Mouse (Mus musculus) lung, embryonic 15.5 days (tissue): ENCODE data around the gene Gpm6b. TPM values are rescaled to one million over a fixed set of nuclear protein-coding genes. Genes with fewer than 3 reads are reported as not detected.

Source experiments
- ATAC-seq: fragments of 200-750 bp; cut with Nextera tagmentation; 2 replicates; pipeline ENCODE4 v1.8.0; 2017; ENCODE audit warnings: moderate number of reproducible peaks, borderline replicate concordance; ENCODE audit not compliant: low FRiP score, low TSS enrichment; ENCODE audit errors: extremely low read depth
- H3K27ac ChIP-seq: fragments of 300-500 bp; sonication (generic); 2 replicates; pipeline ENCODE4 v1.5.1; 2015; ENCODE audit warnings: moderate library complexity, mild to moderate bottlenecking, inconsistent platforms
- H3K27me3 ChIP-seq: fragments of 300-500 bp; sonication (generic); 2 replicates; pipeline ENCODE4 v1.6.1; 2015; ENCODE audit warnings: inconsistent platforms
- H3K36me3 ChIP-seq: fragments of 300-500 bp; sonication (generic); 2 replicates; pipeline ENCODE4 v1.6.1; 2015; ENCODE audit warnings: inconsistent platforms
- H3K4me1 ChIP-seq: fragments of 300-500 bp; sonication (generic); 2 replicates; pipeline ENCODE4 v1.6.1; 2015; ENCODE audit warnings: inconsistent platforms
- H3K4me2 ChIP-seq: fragments of 300-500 bp; sonication (generic); 2 replicates; pipeline ENCODE4 v1.6.1; 2015; ENCODE audit warnings: inconsistent platforms, mild to moderate bottlenecking, moderate library complexity
- H3K4me3 ChIP-seq: fragments of 300-500 bp; sonication (generic); 2 replicates; pipeline ENCODE4 v1.5.1; 2015; ENCODE audit warnings: mild to moderate bottlenecking, inconsistent platforms
- H3K9ac ChIP-seq: fragments of 300-500 bp; sonication (generic); 2 replicates; pipeline ENCODE4 v1.6.1; 2015; ENCODE audit warnings: inconsistent platforms
- H3K9me3 ChIP-seq: fragments of 300-500 bp; sonication (generic); 2 replicates; pipeline ENCODE4 v1.6.1; 2016; ENCODE audit warnings: inconsistent platforms
- WGBS: fragments of 180-500 bp; shearing (Covaris S2); methylation state at CpG from one replicate; pipeline ENCODE4 v1.1.7; 2015; 5-methylcytosine and 5-hydroxymethylcytosine counted together
- polyA plus RNA-seq: library from polyadenylated mRNA; unstranded; fragments of >200 nt; fragmentation: Nextera tagmentation; extraction: Ambion mirVana; gene quantifications from 2 replicates; pipeline ENCODE4 v1.2.1, GENCODE M21; 2015

Gpm6b gene
- polyA plus RNA-seq, 1 experiment from 2014 or later: 44.7 TPM

GRCm38 (mm10) chrX:166338784-166339520 lies 100.2 kb downstream of the Gpm6b start:
- Histone ChIP-seq H3K9me3 (no peaks in the 10 kb centered on the region), H3K4me2 (no peak overlapping the region), H3K4me3 (no peak overlapping the region), H3K27ac (no peak overlapping the region), H3K9ac (no peak overlapping the region), H3K4me1 (no peaks in the 10 kb centered on the region), H3K36me3 (no peaks in the 10 kb centered on the region), H3K27me3 (no peaks in the 10 kb centered on the region)
- 88% methylated on average over 9 of the region's 9 CpGs for WGBS
- ATAC-seq: no peak

GRCm38 (mm10) chrX:166339911-166340310 lies 101.2 kb downstream of the Gpm6b start:
- Histone ChIP-seq H3K4me1 (no peaks in the 10 kb centered on the region), H3K4me3 (no peak overlapping the region), H3K9me3 (no peaks in the 10 kb centered on the region), H3K9ac (no peak overlapping the region), H3K27ac (no peak overlapping the region), H3K27me3 (no peaks in the 10 kb centered on the region), H3K36me3 (no peaks in the 10 kb centered on the region), H3K4me2 (no peak overlapping the region)
- 78% methylated on average over 4 of the region's 4 CpGs for WGBS
- ATAC-seq: no peak

- Histone ChIP-seq H3K36me3 (no peaks in the 10 kb centered on the region), H3K4me1 (no peaks in the 10 kb centered on the region), H3K27me3 (no peaks in the 10 kb centered on the region), H3K9me3 (no peaks in the 10 kb centered on the region), H3K4me3 (no peak overlapping the region), H3K4me2 (no peak overlapping the region), H3K9ac (no peak overlapping the region), H3K27ac (no peak overlapping the region)
- WGBS: 77% methylated on average over 6 of the region's 6 CpGs
- no peak for ATAC-seq
Measured at GRCm38 (mm10) chrX:166341795-166342194, 103.1 kb downstream of the Gpm6b start.

GRCm38 (mm10) chrX:166344228-166345015 lies 105.7 kb downstream of the Gpm6b start:
- Histone ChIP-seq H3K9ac (no peak overlapping the region), H3K4me2 (peak overlapping the region; percentile 47), H3K27ac (no peak overlapping the region), H3K4me1 (no peaks in the 10 kb centered on the region), H3K9me3 (no peaks in the 10 kb centered on the region), H3K36me3 (no peaks in the 10 kb centered on the region), H3K27me3 (no peaks in the 10 kb centered on the region), H3K4me3 (peak overlapping the region; percentile 23)
- no peak; the same call in 1 of the 2 replicates for ATAC-seq
- WGBS: 30% methylated on average over 10 of the region's 10 CpGs

GRCm38 (mm10) chrX:166348086-166348485 lies 109.4 kb downstream of the Gpm6b start:
- 81% methylated on average over 6 of the region's 6 CpGs for WGBS
- no peak overlapping the region for H3K4me2 ChIP-seq
- no peak overlapping the region for H3K27ac ChIP-seq
- no peak overlapping the region for H3K9ac ChIP-seq
- H3K27me3 ChIP-seq: no peaks in the 10 kb centered on the region
- no peaks in the 10 kb centered on the region for H3K36me3 ChIP-seq
- ATAC-seq: no peak
- H3K4me3 ChIP-seq: no peak overlapping the region
- H3K4me1 ChIP-seq: no peaks in the 10 kb centered on the region
- no peaks in the 10 kb centered on the region for H3K9me3 ChIP-seq

- Histone ChIP-seq H3K4me2 (no peak overlapping the region), H3K27me3 (no peaks in the 10 kb centered on the region), H3K9me3 (no peaks in the 10 kb centered on the region), H3K9ac (no peak overlapping the region), H3K4me3 (no peak overlapping the region), H3K27ac (no peak overlapping the region), H3K4me1 (no peaks in the 10 kb centered on the region), H3K36me3 (no peaks in the 10 kb centered on the region)
- WGBS: 82% methylated on average over 4 of the region's 4 CpGs
- no peak for ATAC-seq
Measured at GRCm38 (mm10) chrX:166348634-166349033, 109.9 kb downstream of the Gpm6b start.

GRCm38 (mm10) chrX:166351790-166352189 lies 113.1 kb downstream of the Gpm6b start:
- no peak overlapping the region for H3K4me2 ChIP-seq
- ATAC-seq: no peak
- WGBS: 24% methylated on average over 6 of the region's 6 CpGs

GRCm38 (mm10) chrX:166353412-166353811 lies 114.7 kb downstream of the Gpm6b start:
- 60% methylated on average over 2 of the region's 2 CpGs for WGBS

More at GRCm38 (mm10) chrX:166351790-166352189, 113.1 kb downstream of the Gpm6b start:
- Histone ChIP-seq H3K27me3 (no peaks in the 10 kb centered on the region; the same call in 1 of the 2 replicates), H3K36me3 (no peaks in the 10 kb centered on the region), H3K9ac (no peak overlapping the region), H3K9me3 (no peaks in the 10 kb centered on the region), H3K27ac (no peak overlapping the region), H3K4me1 (no peaks in the 10 kb centered on the region), H3K4me3 (no peak overlapping the region)

GRCm38 (mm10) chrX:166354913-166355312 lies 116.2 kb downstream of the Gpm6b start:
- Histone ChIP-seq H3K9ac (no peak overlapping the region), H3K4me1 (no peaks in the 10 kb centered on the region), H3K4me3 (no peak overlapping the region), H3K9me3 (no peaks in the 10 kb centered on the region), H3K27me3 (no peaks in the 10 kb centered on the region; the same call in 1 of the 2 replicates), H3K36me3 (no peaks in the 10 kb centered on the region), H3K4me2 (no peak overlapping the region), H3K27ac (no peak overlapping the region)
- ATAC-seq: no peak
- WGBS: 42% methylated on average over 1 of the region's 1 CpGs

More at GRCm38 (mm10) chrX:166353412-166353811, 114.7 kb downstream of the Gpm6b start:
- H3K36me3 ChIP-seq: no peaks in the 10 kb centered on the region
- no peak overlapping the region for H3K27ac ChIP-seq
- H3K9me3 ChIP-seq: no peaks in the 10 kb centered on the region
- no peaks in the 10 kb centered on the region; the same call in 1 of the 2 replicates for H3K27me3 ChIP-seq
- no peak overlapping the region for H3K4me3 ChIP-seq
- no peak for ATAC-seq
- no peak overlapping the region for H3K9ac ChIP-seq
- H3K4me1 ChIP-seq: no peaks in the 10 kb centered on the region
- H3K4me2 ChIP-seq: no peak overlapping the region

- Histone ChIP-seq H3K9ac (no peak overlapping the region), H3K27me3 (no peaks in the 10 kb centered on the region; the same call in 1 of the 2 replicates), H3K4me1 (no peaks in the 10 kb centered on the region), H3K4me2 (no peak overlapping the region), H3K36me3 (no peaks in the 10 kb centered on the region), H3K4me3 (no peak overlapping the region), H3K27ac (no peak overlapping the region), H3K9me3 (no peaks in the 10 kb centered on the region)
- WGBS: 86% methylated on average over 3 of the region's 3 CpGs
- no peak for ATAC-seq
Measured at GRCm38 (mm10) chrX:166356276-166356675, 117.6 kb downstream of the Gpm6b start.

GRCm38 (mm10) chrX:166358955-166359354 lies 120.2 kb downstream of the Gpm6b start:
- no peak for ATAC-seq
- no peak overlapping the region for H3K27ac ChIP-seq
- 69% methylated on average over 2 of the region's 2 CpGs for WGBS

GRCm38 (mm10) chrX:166359927-166360440 lies 121.3 kb downstream of the Gpm6b start:
- Histone ChIP-seq H3K27ac (no peak overlapping the region), H3K9me3 (no peaks in the 10 kb centered on the region), H3K36me3 (no peaks in the 10 kb centered on the region), H3K4me3 (no peak overlapping the region), H3K4me1 (no peaks in the 10 kb centered on the region), H3K27me3 (no peaks in the 10 kb centered on the region; the same call in 1 of the 2 replicates), H3K9ac (no peak overlapping the region), H3K4me2 (no peak overlapping the region)
- no peak for ATAC-seq
- 82% methylated on average over 2 of the region's 2 CpGs for WGBS

More at GRCm38 (mm10) chrX:166358955-166359354, 120.2 kb downstream of the Gpm6b start:
- H3K4me1 ChIP-seq: no peaks in the 10 kb centered on the region
- no peaks in the 10 kb centered on the region; the same call in 1 of the 2 replicates for H3K27me3 ChIP-seq
- no peak overlapping the region for H3K4me3 ChIP-seq
- H3K36me3 ChIP-seq: no peaks in the 10 kb centered on the region
- no peak overlapping the region for H3K4me2 ChIP-seq
- no peaks in the 10 kb centered on the region for H3K9me3 ChIP-seq
- H3K9ac ChIP-seq: no peak overlapping the region
